Mouse (Mus musculus): ENCODE measurements around the gene Foxp1. TPM values are rescaled to one million over a fixed set of nuclear protein-coding genes. Genes with fewer than 3 reads are reported as not detected.
A peak's percentile ranks its signal among the peaks of the same experiment; 100 is the strongest.

Gene Foxp1
- total and polyA plus RNA-seq, 2 experiments from 2014 or later, result 112 to 167 TPM

- Histone ChIP-seq H3K27me3 (ENCODE audit: insufficient read depth, low read length) (no peaks in the 10 kb centered on the region), H3K9ac (no peak overlapping the region), H3K36me3 (ENCODE audit: insufficient read depth) (no peaks in the 10 kb centered on the region), H3K4me2 (ENCODE audit: low read depth) (0 out of 2 replicates have a peak overlapping the region, but pooled peaks have one; percentile 3), H3K27ac (ENCODE audit: low read depth, low read length) (peak overlapping the region; percentile 69), H3K4me3 (ENCODE audit: low read depth, low read length) (no peak overlapping the region), H3K9me3 (ENCODE audit: low read length) (no peaks in the 10 kb centered on the region), H3K4me1 (ENCODE audit: insufficient read depth) (peaks cover 7% of the 10 kb centered on the region)
- TF ChIP-seq CTCF (IDR thresholded peaks at IDR 0.05; ENCODE audit: low read depth), result no peak
- ATAC-seq (peak; percentile 71), DNase-seq (no peak)
- WGBS, result 44% methylated on average over 7 of the region's 7 CpGs
Observed at GRCm38 (mm10) chr6:99097191-99097590, 425.3 kb downstream of the Foxp1 start.

GRCm38 (mm10) chr6:99096776-99097166 lies 425.8 kb downstream of the Foxp1 start:
- ATAC-seq (no peak), DNase-seq (no peak)
- Histone ChIP-seq H3K4me2 (ENCODE audit: low read depth) (no peak overlapping the region), H3K4me1 (ENCODE audit: insufficient read depth) (peaks cover 7% of the 10 kb centered on the region), H3K36me3 (ENCODE audit: insufficient read depth) (no peaks in the 10 kb centered on the region), H3K9me3 (ENCODE audit: low read length) (no peaks in the 10 kb centered on the region), H3K27ac (ENCODE audit: low read depth, low read length) (peak overlapping the region; percentile 69), H3K9ac (no peak overlapping the region), H3K4me3 (ENCODE audit: low read depth, low read length) (no peak overlapping the region), H3K27me3 (ENCODE audit: insufficient read depth, low read length) (no peaks in the 10 kb centered on the region)
- no peak for TF ChIP-seq CTCF (IDR thresholded peaks at IDR 0.05; ENCODE audit: low read depth)
- WGBS, result 74% methylated on average over 7 of the region's 7 CpGs

GRCm38 (mm10) chr6:99096105-99096775 lies 426.3 kb downstream of the Foxp1 start:
- Histone ChIP-seq H3K36me3 (ENCODE audit: insufficient read depth) (no peaks in the 10 kb centered on the region), H3K27me3 (ENCODE audit: insufficient read depth, low read length) (no peaks in the 10 kb centered on the region), H3K9me3 (ENCODE audit: low read length) (no peaks in the 10 kb centered on the region), H3K4me1 (ENCODE audit: insufficient read depth) (peaks cover 7% of the 10 kb centered on the region), H3K4me3 (ENCODE audit: low read depth, low read length) (peak overlapping the region; percentile 14), H3K9ac (peak overlapping the region; percentile 18; the same call in 1 of the 2 replicates), H3K4me2 (ENCODE audit: low read depth) (peak overlapping the region; percentile 38), H3K27ac (ENCODE audit: low read depth, low read length) (peak overlapping the region; percentile 69)
- WGBS, result 27% methylated on average over 12 of the region's 12 CpGs
- TF ChIP-seq CTCF (IDR thresholded peaks at IDR 0.05; ENCODE audit: low read depth), result no peak
- no peak for DNase-seq
- ATAC-seq, result peak; percentile 12; the same call in 1 of the 2 replicates

GRCm38 (mm10) chr6:99095185-99096104 lies 427.1 kb downstream of the Foxp1 start:
- Histone ChIP-seq H3K27ac (ENCODE audit: low read depth, low read length) (peak overlapping the region; percentile 69), H3K9me3 (ENCODE audit: low read length) (no peaks in the 10 kb centered on the region), H3K27me3 (ENCODE audit: insufficient read depth, low read length) (no peaks in the 10 kb centered on the region), H3K4me2 (ENCODE audit: low read depth) (peak overlapping the region; percentile 38), H3K4me3 (ENCODE audit: low read depth, low read length) (peak overlapping the region; percentile 14), H3K4me1 (ENCODE audit: insufficient read depth) (peaks cover 7% of the 10 kb centered on the region), H3K9ac (peak overlapping the region; percentile 25; the same call in 1 of the 2 replicates), H3K36me3 (ENCODE audit: insufficient read depth) (no peaks in the 10 kb centered on the region)
- DNase-seq, result no peak
- no peak for ATAC-seq
- TF ChIP-seq CTCF (IDR thresholded peaks at IDR 0.05; ENCODE audit: low read depth), result no peak
- 26% methylated on average over 18 of the region's 18 CpGs for WGBS

GRCm38 (mm10) chr6:99094339-99094989 lies 428.1 kb downstream of the Foxp1 start:
- no peak overlapping the region for H3K9ac ChIP-seq
- peaks cover 7% of the 10 kb centered on the region for H3K4me1 ChIP-seq (ENCODE audit: insufficient read depth)
- TF ChIP-seq CTCF (IDR thresholded peaks at IDR 0.05; ENCODE audit: low read depth), result no peak
- 24% methylated on average over 10 of the region's 10 CpGs for WGBS
- no peaks in the 10 kb centered on the region for H3K9me3 ChIP-seq (ENCODE audit: low read length)
- H3K4me2 ChIP-seq (ENCODE audit: low read depth), result peak overlapping the region; percentile 31
- no peak overlapping the region for H3K27ac ChIP-seq (ENCODE audit: low read depth, low read length)
- no peaks in the 10 kb centered on the region for H3K36me3 ChIP-seq (ENCODE audit: insufficient read depth)
- ATAC-seq (no peak), DNase-seq (no peak)
- H3K27me3 ChIP-seq (ENCODE audit: insufficient read depth, low read length), result no peaks in the 10 kb centered on the region
- no peak overlapping the region for H3K4me3 ChIP-seq (ENCODE audit: low read depth, low read length)

- no peak for ATAC-seq
- TF ChIP-seq CTCF (IDR thresholded peaks at IDR 0.05; ENCODE audit: low read depth), result no peak
- H3K4me3 ChIP-seq (ENCODE audit: low read depth, low read length), result no peak overlapping the region
- H3K4me1 ChIP-seq (ENCODE audit: insufficient read depth), result peaks cover 7% of the 10 kb centered on the region
- H3K9ac ChIP-seq, result no peak overlapping the region
- no peak for DNase-seq
- WGBS, result 21% methylated on average over 2 of the region's 2 CpGs
- no peak overlapping the region for H3K27ac ChIP-seq (ENCODE audit: low read depth, low read length)
- no peaks in the 10 kb centered on the region for H3K36me3 ChIP-seq (ENCODE audit: insufficient read depth)
- no peaks in the 10 kb centered on the region for H3K27me3 ChIP-seq (ENCODE audit: insufficient read depth, low read length)
- no peaks in the 10 kb centered on the region for H3K9me3 ChIP-seq (ENCODE audit: low read length)
- 0 out of 2 replicates have a peak overlapping the region, but pooled peaks have one; percentile 8 for H3K4me2 ChIP-seq (ENCODE audit: low read depth)
Observed at GRCm38 (mm10) chr6:99093856-99094255, 428.7 kb downstream of the Foxp1 start.
